Mouse (Mus musculus): ENCODE measurements around the gene Cpsf6.
A peak's percentile ranks its signal among the peaks of the same experiment; 100 is the strongest.

Cpsf6 gene

GRCm38 (mm10) chr10:117385431-117385830, 5.6 kb upstream of the Cpsf6 start:
- no peak for DNase-seq (ENCODE audit: low read depth, low spot score)

- no peak for DNase-seq (ENCODE audit: low read depth, low spot score)
Measured at GRCm38 (mm10) chr10:117385086-117385430, 5.2 kb upstream of the Cpsf6 start.

GRCm38 (mm10) chr10:117384386-117385085, 4.7 kb upstream of the Cpsf6 start:
- DNase-seq (ENCODE audit: low read depth, low spot score): no peak

- DNase-seq (ENCODE audit: low read depth, low spot score): no peak
Measured at GRCm38 (mm10) chr10:117383941-117384340, 4.1 kb upstream of the Cpsf6 start.

- no peak for DNase-seq (ENCODE audit: low read depth, low spot score)
Measured at GRCm38 (mm10) chr10:117382996-117383550, 3.3 kb upstream of the Cpsf6 start.

GRCm38 (mm10) chr10:117382146-117382545, 2.3 kb upstream of the Cpsf6 start:
- no peak for DNase-seq (ENCODE audit: low read depth, low spot score)

- no peak for DNase-seq (ENCODE audit: low read depth, low spot score)
Measured at GRCm38 (mm10) chr10:117380721-117381570, 1.1 kb upstream of the Cpsf6 start.

- no peak for DNase-seq (ENCODE audit: low read depth, low spot score)
Measured at GRCm38 (mm10) chr10:117379441-117379840, 374 bp downstream of the Cpsf6 start.

- DNase-seq (ENCODE audit: low read depth, low spot score): no peak
Measured at GRCm38 (mm10) chr10:117378642-117379041, 1.2 kb downstream of the Cpsf6 start.

GRCm38 (mm10) chr10:117378291-117378555, 1.6 kb downstream of the Cpsf6 start:
- DNase-seq (ENCODE audit: low read depth, low spot score): no peak

GRCm38 (mm10) chr10:117377431-117378290, 2.2 kb downstream of the Cpsf6 start:
- no peak for DNase-seq (ENCODE audit: low read depth, low spot score)

GRCm38 (mm10) chr10:117376580-117377189, 3.1 kb downstream of the Cpsf6 start:
- DNase-seq (ENCODE audit: low read depth, low spot score): peak; percentile 83

- DNase-seq (ENCODE audit: low read depth, low spot score): peak; percentile 23
Measured at GRCm38 (mm10) chr10:117375841-117376579, 3.8 kb downstream of the Cpsf6 start.

- DNase-seq (ENCODE audit: low read depth, low spot score): no peak
Measured at GRCm38 (mm10) chr10:117375163-117375562, 4.7 kb downstream of the Cpsf6 start.

GRCm38 (mm10) chr10:117363106-117363505, 16.7 kb downstream of the Cpsf6 start:
- peak; percentile 41 for DNase-seq (ENCODE audit: low read depth, low spot score)

GRCm38 (mm10) chr10:117358891-117359290, 20.9 kb downstream of the Cpsf6 start:
- DNase-seq (ENCODE audit: low read depth, low spot score): no peak

- no peak for DNase-seq (ENCODE audit: low read depth, low spot score)
Measured at GRCm38 (mm10) chr10:117343000-117343399, 36.8 kb downstream of the Cpsf6 start.

GRCm38 (mm10) chr10:117342406-117342805, 37.4 kb downstream of the Cpsf6 start:
- no peak for DNase-seq (ENCODE audit: low read depth, low spot score)

GRCm38 (mm10) chr10:117341029-117341428, 38.8 kb downstream of the Cpsf6 start:
- no peak for DNase-seq (ENCODE audit: low read depth, low spot score)

GRCm38 (mm10) chr10:117339241-117339640, 40.6 kb downstream of the Cpsf6 start:
- no peak for DNase-seq (ENCODE audit: low read depth, low spot score)

GRCm38 (mm10) chr10:117337946-117338345, 41.9 kb downstream of the Cpsf6 start:
- DNase-seq (ENCODE audit: low read depth, low spot score): no peak
